Mouse (Mus musculus): ENCODE data around the gene Gm7075. TPM values are rescaled to one million over a fixed set of nuclear protein-coding genes. Genes with fewer than 3 reads are reported as not detected.
"Not testable (repeated sequence)": the region's sequence is repeated elsewhere in the genome, so short reads cannot be mapped to it uniquely, and the experiment has no call there.

Gm7075 gene
- polyA plus RNA-seq, 1 experiment: not detected

- Histone ChIP-seq H3K9ac (ENCODE audit: low read depth, poor library complexity, severe bottlenecking) (peak overlapping the region; percentile 28; the same call in 1 of the 2 replicates), H3K36me3 (ENCODE audit: control insufficient read depth, insufficient read depth, low read length, poor library complexity, severe bottlenecking) (no peaks in the 10 kb centered on the region), H3K4me1 (ENCODE audit: control insufficient read depth, insufficient read depth, low read length) (no peaks in the 10 kb centered on the region), H3K4me3 (ENCODE audit: low read depth, low read length) (peak overlapping the region; percentile 72), H3K27me3 (ENCODE audit: control insufficient read depth, insufficient read depth, low read length, poor library complexity, severe bottlenecking) (no peaks in the 10 kb centered on the region), H3K27ac (ENCODE audit: insufficient read depth, low read length) (no peak overlapping the region), H3K9me3 (replicated peaks; ENCODE audit: control insufficient read depth, insufficient read depth, low read length, poor library complexity, severe bottlenecking) (no peaks in the 10 kb centered on the region)
- TF ChIP-seq POLR2A (IDR thresholded peaks at IDR 0.05; ENCODE audit: insufficient read depth, low read length): no peak
- TF ChIP-seq EP300 (IDR thresholded peaks at IDR 0.05; ENCODE audit: insufficient read depth, low read depth, low read length): no peak
- no peak for TF ChIP-seq CTCF (IDR thresholded peaks at IDR 0.05; ENCODE audit: low read depth, low read length)
Measured at GRCm38 (mm10) chr10:63386444-63386843, 35.1 kb downstream of the Gm7075 start.

DNA sequence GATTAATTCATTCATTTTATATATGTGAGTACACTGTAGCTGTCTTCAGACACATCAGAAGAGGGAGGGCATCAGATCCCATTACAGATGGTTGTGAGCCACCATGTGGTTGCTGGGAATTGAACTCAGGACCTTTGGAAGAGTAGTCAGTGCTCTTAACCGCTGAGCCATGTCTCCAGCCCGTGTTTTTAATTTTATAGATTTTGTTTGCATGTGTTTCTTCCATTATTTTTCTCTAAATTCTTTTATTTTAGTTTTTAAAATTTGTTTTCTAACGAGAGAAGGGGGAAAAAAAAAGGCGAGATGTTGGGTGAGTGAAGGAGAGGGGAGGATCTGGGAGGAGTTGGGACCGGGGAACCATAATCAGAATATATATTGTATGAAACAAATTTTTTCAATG lies 35.7 kb downstream of the Gm7075 start:
- not testable (repeated sequence) for H3K27ac ChIP-seq (ENCODE audit: insufficient read depth, low read length); H3K27me3 ChIP-seq (ENCODE audit: control insufficient read depth, insufficient read depth, low read length, poor library complexity, severe bottlenecking); H3K4me1 ChIP-seq (ENCODE audit: control insufficient read depth, insufficient read depth, low read length); H3K9me3 ChIP-seq (replicated peaks; ENCODE audit: control insufficient read depth, insufficient read depth, low read length, poor library complexity, severe bottlenecking); H3K4me3 ChIP-seq (ENCODE audit: low read depth, low read length); H3K9ac ChIP-seq (ENCODE audit: low read depth, poor library complexity, severe bottlenecking); H3K36me3 ChIP-seq (ENCODE audit: control insufficient read depth, insufficient read depth, low read length, poor library complexity, severe bottlenecking)

DNA sequence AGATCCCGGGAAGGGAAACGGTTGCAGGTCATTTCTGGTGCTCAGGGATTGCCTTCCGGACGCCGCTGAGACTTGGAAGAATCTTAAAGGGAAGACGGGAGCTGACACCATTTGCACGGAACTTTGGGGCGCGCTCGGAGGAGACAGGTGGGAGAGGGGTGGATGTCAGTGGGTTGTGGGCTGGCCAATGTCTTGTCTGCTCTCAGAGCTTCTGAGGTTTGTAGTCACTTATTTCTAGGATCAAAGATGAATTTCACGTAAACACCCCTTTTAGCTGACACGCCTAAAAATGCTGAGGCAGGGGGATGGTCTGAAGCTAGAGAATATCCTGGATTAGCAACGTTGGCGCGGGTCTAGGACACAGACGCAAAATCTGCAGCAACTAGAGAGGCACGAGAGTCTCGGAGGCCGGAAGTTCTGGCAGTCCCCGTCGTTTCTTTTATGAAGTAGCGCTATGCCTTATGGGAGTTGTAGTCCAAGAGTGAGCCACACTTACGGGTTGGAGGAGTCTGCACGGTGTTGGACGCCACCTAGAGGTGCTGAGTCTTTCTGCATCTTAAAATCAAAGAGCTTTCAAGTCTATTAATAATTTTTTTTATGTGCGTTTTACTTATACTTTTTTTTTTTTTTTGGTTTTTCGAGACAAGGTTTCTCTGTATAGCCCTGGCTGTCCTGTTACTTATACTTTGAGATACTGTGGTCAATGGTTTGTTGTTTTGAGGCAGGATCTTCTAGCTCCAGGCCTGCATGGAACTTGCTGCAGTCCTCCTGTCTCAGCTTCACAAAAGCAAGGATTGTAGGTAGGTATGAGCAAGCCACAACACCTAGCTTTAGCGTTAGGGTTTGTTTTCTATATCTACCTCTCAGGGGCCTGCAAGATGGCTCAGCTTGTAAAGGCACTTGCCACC lies 39.0 kb downstream of the Gm7075 start, which contains the start of gene Dnajc12:
TSS of gene Dnajc12 (plus strand) at position 72 of the 908 bp plus-strand sequence.
- H3K4me3 ChIP-seq (ENCODE audit: low read depth, low read length): peak within 1 kb of the TSS; percentile 88
- no peaks in the 10 kb centered on the region for H3K4me1 ChIP-seq (ENCODE audit: control insufficient read depth, insufficient read depth, low read length)
- H3K9me3 ChIP-seq (replicated peaks; ENCODE audit: control insufficient read depth, insufficient read depth, low read length, poor library complexity, severe bottlenecking): no peaks in the 10 kb centered on the region
- no peaks in the 10 kb centered on the region for H3K27me3 ChIP-seq (ENCODE audit: control insufficient read depth, insufficient read depth, low read length, poor library complexity, severe bottlenecking)
- TF ChIP-seq CTCF (IDR thresholded peaks at IDR 0.05; ENCODE audit: low read depth, low read length) (peak; percentile 78), POLR2A (IDR thresholded peaks at IDR 0.05; ENCODE audit: insufficient read depth, low read length) (no peak), EP300 (IDR thresholded peaks at IDR 0.05; ENCODE audit: insufficient read depth, low read depth, low read length) (no peak)
- H3K27ac ChIP-seq (ENCODE audit: insufficient read depth, low read length): no peak within 1 kb of the TSS
- peak within 1 kb of the TSS; percentile 80 for H3K9ac ChIP-seq (ENCODE audit: low read depth, poor library complexity, severe bottlenecking)
- H3K36me3 ChIP-seq (ENCODE audit: control insufficient read depth, insufficient read depth, low read length, poor library complexity, severe bottlenecking): no peaks in the 10 kb centered on the region

DNA sequence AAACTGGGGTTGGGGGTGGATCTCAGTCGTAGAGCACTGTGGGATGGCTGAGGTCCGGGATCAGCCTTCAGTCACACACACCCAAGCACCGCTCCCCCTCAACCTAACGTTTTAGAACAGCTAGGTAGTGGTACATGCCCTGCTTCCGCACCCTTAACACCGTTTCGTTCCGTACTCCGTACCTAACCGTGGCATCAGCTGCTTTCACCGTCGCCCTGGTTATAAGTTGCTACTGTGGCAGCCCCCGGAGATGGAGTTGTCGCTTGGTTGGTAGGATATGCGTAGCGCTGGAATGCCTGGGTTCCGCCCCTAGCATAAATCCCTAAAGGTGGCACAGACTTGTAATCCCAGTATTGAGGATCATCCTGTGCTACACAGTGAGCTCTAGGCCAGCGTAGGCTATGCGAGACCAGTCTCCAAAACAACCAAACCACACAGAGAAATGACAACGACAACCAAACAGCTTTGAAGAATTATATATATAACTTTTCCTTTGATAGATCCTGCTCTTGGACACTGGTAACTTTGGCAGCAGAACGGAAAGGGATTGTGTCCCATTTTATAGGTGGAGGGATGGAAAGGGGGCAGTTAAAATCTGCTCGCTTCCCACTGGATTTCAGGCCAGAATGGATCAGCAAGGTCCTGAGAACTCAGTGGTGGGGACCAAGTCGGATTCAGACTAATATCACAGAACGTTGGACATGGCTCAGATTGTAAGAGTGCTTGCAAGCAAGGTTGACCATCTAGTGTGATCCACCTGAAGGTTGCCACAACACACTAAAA lies 39.9 kb downstream of the Gm7075 start, which contains the start of gene Sirt1:
TSS of gene Sirt1 (minus strand) at position 207 of the 783 bp plus-strand sequence.
- Histone ChIP-seq H3K4me1 (ENCODE audit: control insufficient read depth, insufficient read depth, low read length) (no peaks in the 10 kb centered on the region), H3K27ac (ENCODE audit: insufficient read depth, low read length) (no peak within 1 kb of the TSS), H3K9me3 (replicated peaks; ENCODE audit: control insufficient read depth, insufficient read depth, low read length, poor library complexity, severe bottlenecking) (no peaks in the 10 kb centered on the region), H3K9ac (ENCODE audit: low read depth, poor library complexity, severe bottlenecking) (peak within 1 kb of the TSS; percentile 80), H3K36me3 (ENCODE audit: control insufficient read depth, insufficient read depth, low read length, poor library complexity, severe bottlenecking) (no peaks in the 10 kb centered on the region), H3K27me3 (ENCODE audit: control insufficient read depth, insufficient read depth, low read length, poor library complexity, severe bottlenecking) (no peaks in the 10 kb centered on the region), H3K4me3 (ENCODE audit: low read depth, low read length) (peak within 1 kb of the TSS; percentile 88)
- TF ChIP-seq POLR2A (IDR thresholded peaks at IDR 0.05; ENCODE audit: insufficient read depth, low read length) (no peak), EP300 (IDR thresholded peaks at IDR 0.05; ENCODE audit: insufficient read depth, low read depth, low read length) (no peak), CTCF (IDR thresholded peaks at IDR 0.05; ENCODE audit: low read depth, low read length) (no peak)

GRCm38 (mm10) chr10:63378948-63379680 lies 42.5 kb downstream of the Gm7075 start:
- TF ChIP-seq CTCF (IDR thresholded peaks at IDR 0.05; ENCODE audit: low read depth, low read length) (no peak), EP300 (IDR thresholded peaks at IDR 0.05; ENCODE audit: insufficient read depth, low read depth, low read length) (no peak), POLR2A (IDR thresholded peaks at IDR 0.05; ENCODE audit: insufficient read depth, low read length) (no peak)
- no peak overlapping the region for H3K9ac ChIP-seq (ENCODE audit: low read depth, poor library complexity, severe bottlenecking)
- H3K36me3 ChIP-seq (ENCODE audit: control insufficient read depth, insufficient read depth, low read length, poor library complexity, severe bottlenecking): no peaks in the 10 kb centered on the region
- no peaks in the 10 kb centered on the region for H3K4me1 ChIP-seq (ENCODE audit: control insufficient read depth, insufficient read depth, low read length)
- H3K27me3 ChIP-seq (ENCODE audit: control insufficient read depth, insufficient read depth, low read length, poor library complexity, severe bottlenecking): no peaks in the 10 kb centered on the region
- no peak overlapping the region for H3K27ac ChIP-seq (ENCODE audit: insufficient read depth, low read length)
- no peak overlapping the region for H3K4me3 ChIP-seq (ENCODE audit: low read depth, low read length)
- no peaks in the 10 kb centered on the region for H3K9me3 ChIP-seq (replicated peaks; ENCODE audit: control insufficient read depth, insufficient read depth, low read length, poor library complexity, severe bottlenecking)
